Mouse (Mus musculus) liver, adult 2 months (tissue): Measurements from ENCODE around the gene Scgb3a1. TPM values are rescaled to one million over a fixed set of nuclear protein-coding genes. Genes with fewer than 3 reads are reported as not detected.

Experiments used
- DNase-seq: peaks from one replicate; pipeline ENCODE4 v3.0.0-alpha.2; 2011; ENCODE audit warnings: low read depth, low spot score; ENCODE audit errors: extremely low read depth
- H3K27ac ChIP-seq: fragments of 200-500 bp; replicated peaks from 2 replicates; pipeline ENCODE4 v1.5.1; 2012; ENCODE audit warnings: low read depth, mild to moderate bottlenecking, control low read depth, inconsistent platforms, low read length; ENCODE audit not compliant: insufficient read depth
- H3K27me3 ChIP-seq: fragments of 200-500 bp; 2 replicates; pipeline ENCODE4 v1.6.1; 2012; ENCODE audit warnings: mild to moderate bottlenecking, moderate library complexity, low read length, inconsistent platforms; ENCODE audit not compliant: control insufficient read depth, insufficient read depth
- H3K36me3 ChIP-seq: fragments of 200-500 bp; 2 replicates; pipeline ENCODE4 v1.6.1; 2012; ENCODE audit warnings: low read length, inconsistent platforms; ENCODE audit not compliant: control insufficient read depth, insufficient read depth
- H3K4me1 ChIP-seq: fragments of 200-500 bp; 2 replicates; pipeline ENCODE4 v1.6.1; 2011; ENCODE audit warnings: low read length; ENCODE audit not compliant: control insufficient read depth, insufficient read depth
- H3K4me3 ChIP-seq: fragments of 200-500 bp; 2 replicates; pipeline ENCODE4 v1.5.1; 2011; ENCODE audit warnings: low read depth, mild to moderate bottlenecking, control low read depth, low read length, moderate library complexity; ENCODE audit not compliant: insufficient read depth
- H3K79me2 ChIP-seq: fragments of 200-500 bp; 2 replicates; pipeline ENCODE4 v1.6.1; 2012; ENCODE audit warnings: inconsistent platforms, mild to moderate bottlenecking, low read length, moderate library complexity; ENCODE audit not compliant: control insufficient read depth, insufficient read depth
- H3K9ac ChIP-seq: fragments of 200-500 bp; 2 replicates; pipeline ENCODE4 v1.6.1; 2012; ENCODE audit warnings: low read depth, mild to moderate bottlenecking, control low read depth, inconsistent platforms, low read length
- CTCF ChIP-seq: fragments of 200-500 bp; IDR thresholded peaks from 2 replicates; pipeline ENCODE4 v1.5.1; 2011; ENCODE audit warnings: low read depth, low read length, control low read depth
- POLR2A ChIP-seq: fragments of 200-500 bp; IDR thresholded peaks from 2 replicates; pipeline ENCODE4 v1.6.1; 2011; ENCODE audit warnings: low read length, control low read depth; ENCODE audit not compliant: insufficient read depth; ENCODE audit errors: extremely low read depth
- WGBS: fragments of 180-500 bp; shearing (Covaris S2); methylation state at CpG from one replicate; pipeline ENCODE4 v1.1.7; 2018; 5-methylcytosine and 5-hydroxymethylcytosine counted together
- polyA plus RNA-seq: library from polyadenylated mRNA; depleted of rRNA; stranded (reverse); fragments of >200 nt; gene quantifications from 2 replicates; pipeline ENCODE4 v1.2.3, GENCODE M21; 2012
- total RNA-seq: library from RNA; depleted of rRNA; stranded (reverse); fragments of >200 nt; gene quantifications from 2 replicates; pipeline ENCODE4 v1.2.3, GENCODE M21; 2014

Gene Scgb3a1
- total and polyA plus RNA-seq, 2 experiments = 0.22 TPM; not detected in 1

DNA sequence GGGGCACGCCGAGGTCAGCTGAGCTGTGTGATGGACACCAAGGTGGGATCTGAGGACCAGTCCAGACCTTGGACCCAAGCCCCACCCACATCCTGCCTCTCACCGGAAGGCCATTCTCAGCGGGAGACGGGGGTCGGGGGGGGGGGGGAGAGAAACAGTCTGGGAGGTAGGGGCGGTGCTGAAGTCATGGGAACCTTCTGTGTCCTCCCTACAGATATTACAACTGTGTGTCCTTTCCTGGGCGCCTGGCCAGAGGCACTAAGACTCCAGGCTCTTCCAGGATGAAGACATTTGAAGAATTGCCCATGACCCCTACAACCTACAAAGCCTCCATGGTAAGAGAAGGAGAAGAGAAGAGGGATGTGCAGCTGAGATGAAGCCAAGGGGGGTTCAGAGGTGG, 17.7 kb upstream of the Scgb3a1 start:
- H3K27ac ChIP-seq = no peak overlapping the region
- H3K9ac ChIP-seq = no peak overlapping the region
- no peak for DNase-seq
- H3K79me2 ChIP-seq = no peaks in the 10 kb centered on the region
- WGBS = 49% methylated on average over 8 of the region's 8 CpGs
- H3K4me3 ChIP-seq = no peak overlapping the region
- TF ChIP-seq CTCF = no peak
- TF ChIP-seq POLR2A = no peak
- 0 out of 2 replicates have a peak, but pooled peaks cover 3% of the 10 kb centered on the region for H3K4me1 ChIP-seq
- H3K27me3 ChIP-seq = no peaks in the 10 kb centered on the region
- no peaks in the 10 kb centered on the region for H3K36me3 ChIP-seq

GRCm38 (mm10) chr11:49650113-49650993, 13.1 kb upstream of the Scgb3a1 start:
- DNase-seq = peak; percentile 61
- H3K27ac ChIP-seq = no peak overlapping the region
- 0 out of 2 replicates have a peak overlapping the region, but pooled peaks have one; percentile 12 for H3K9ac ChIP-seq
- no peaks in the 10 kb centered on the region for H3K36me3 ChIP-seq
- no peak for TF ChIP-seq POLR2A
- peak; percentile 41 for TF ChIP-seq CTCF
- H3K4me1 ChIP-seq = peaks cover 7% of the 10 kb centered on the region; the same call in 1 of the 2 replicates
- no peaks in the 10 kb centered on the region for H3K79me2 ChIP-seq
- WGBS = 33% methylated on average over 18 of the region's 18 CpGs
- peak overlapping the region; percentile 31; the same call in 1 of the 2 replicates for H3K4me3 ChIP-seq
- H3K27me3 ChIP-seq = no peaks in the 10 kb centered on the region

DNA sequence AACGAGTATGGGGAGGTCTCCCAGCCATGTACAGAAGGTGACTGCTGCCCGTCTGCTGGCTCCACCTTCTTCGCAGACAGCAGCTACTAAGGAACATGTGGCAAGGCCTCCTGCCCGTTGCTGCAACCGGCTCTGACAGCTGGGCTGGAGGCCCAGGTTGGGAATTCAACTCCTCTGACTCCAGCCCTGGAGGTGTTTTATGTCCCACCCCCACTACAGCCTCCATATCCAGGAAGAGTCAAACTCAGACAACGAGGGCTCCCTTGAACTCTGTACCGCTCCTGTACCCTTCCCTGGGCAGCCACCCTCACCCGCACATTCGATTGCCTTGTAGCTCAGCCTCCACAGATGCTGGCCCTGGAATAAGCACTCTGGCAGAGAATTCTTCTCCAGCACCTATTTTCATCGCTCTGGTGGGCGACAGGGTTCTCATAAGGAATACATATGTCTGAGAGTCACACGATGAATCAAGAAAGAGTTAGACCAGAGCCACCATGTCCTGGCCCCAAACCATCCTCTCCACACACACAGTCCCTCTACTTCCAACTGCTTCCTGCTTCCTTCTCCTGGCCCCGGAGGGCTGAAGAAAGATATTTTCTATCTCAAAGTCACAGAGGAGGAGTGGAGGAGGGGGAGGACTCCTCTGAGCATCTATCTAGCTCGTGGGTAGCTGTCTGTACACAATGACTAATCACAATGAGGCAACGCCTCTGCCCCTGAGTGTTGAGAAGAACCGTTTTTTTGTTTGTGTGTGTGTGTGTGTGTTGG, 12.2 kb upstream of the Scgb3a1 start:
- DNase-seq = no peak
- Histone ChIP-seq H3K36me3 (no peaks in the 10 kb centered on the region), H3K27me3 (no peaks in the 10 kb centered on the region), H3K4me1 (peaks cover 7% of the 10 kb centered on the region; the same call in 1 of the 2 replicates), H3K27ac (no peak overlapping the region), H3K9ac (0 out of 2 replicates have a peak overlapping the region, but pooled peaks have one; percentile 12), H3K4me3 (peak overlapping the region; percentile 31; the same call in 1 of the 2 replicates), H3K79me2 (no peaks in the 10 kb centered on the region)
- 50% methylated on average over 16 of the region's 16 CpGs for WGBS
- TF ChIP-seq CTCF = no peak

- Histone ChIP-seq H3K27me3 (no peaks in the 10 kb centered on the region), H3K79me2 (no peaks in the 10 kb centered on the region), H3K9ac (no peak overlapping the region), H3K4me3 (no peak overlapping the region), H3K36me3 (no peaks in the 10 kb centered on the region), H3K27ac (no peak overlapping the region), H3K4me1 (peaks cover 7% of the 10 kb centered on the region; the same call in 1 of the 2 replicates)
- no peak for DNase-seq
- 80% methylated on average over 10 of the region's 10 CpGs for WGBS
- TF ChIP-seq CTCF (no peak), POLR2A (no peak)
Measured at GRCm38 (mm10) chr11:49651762-49652322, 11.6 kb upstream of the Scgb3a1 start.

DNA sequence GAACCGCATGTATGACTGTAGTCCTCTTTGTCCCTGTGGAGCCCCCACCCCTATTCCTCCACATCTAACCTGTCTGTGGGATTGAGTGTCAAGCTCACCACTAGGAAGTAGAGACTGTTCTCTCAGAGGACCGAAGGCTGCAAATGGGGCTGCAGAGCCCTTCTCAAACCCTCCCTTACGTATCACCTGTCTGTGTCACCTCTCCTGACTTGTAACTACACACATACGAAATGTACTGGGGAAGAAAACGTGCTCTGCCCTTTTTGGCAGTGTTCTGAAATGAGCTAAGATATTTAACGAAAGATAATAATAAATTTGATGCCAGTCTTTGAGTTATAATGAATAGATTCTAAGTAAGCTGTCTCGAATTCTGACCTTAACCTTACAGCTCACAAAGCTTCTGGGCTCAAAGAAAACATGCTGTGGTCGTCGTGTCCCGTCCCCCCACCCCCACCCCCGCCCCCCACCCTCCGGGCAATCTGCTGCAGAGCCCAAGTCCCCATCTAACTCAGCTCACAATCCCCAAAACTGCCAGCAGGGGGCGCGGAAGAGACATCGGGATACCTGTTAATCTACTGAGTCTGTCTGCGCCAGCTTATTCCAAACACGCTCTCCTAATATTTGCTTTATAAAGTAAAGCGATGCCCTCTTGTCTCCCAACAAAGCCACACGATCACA, 10.9 kb upstream of the Scgb3a1 start:
- H3K4me1 ChIP-seq = peaks cover 7% of the 10 kb centered on the region; the same call in 1 of the 2 replicates
- H3K27ac ChIP-seq = no peak overlapping the region
- TF ChIP-seq POLR2A (no peak), CTCF (peak; percentile 80)
- H3K4me3 ChIP-seq = no peak overlapping the region
- 19% methylated on average over 19 of the region's 19 CpGs for WGBS
- peak; percentile 45 for DNase-seq
- H3K27me3 ChIP-seq = no peaks in the 10 kb centered on the region
- H3K36me3 ChIP-seq = no peaks in the 10 kb centered on the region
- H3K9ac ChIP-seq = no peak overlapping the region
- no peaks in the 10 kb centered on the region for H3K79me2 ChIP-seq
